Mouse (Mus musculus) thymus, adult 2 months (tissue): ENCODE measurements around the gene Slc39a2. TPM values are rescaled to one million over a fixed set of nuclear protein-coding genes. Genes with fewer than 3 reads are reported as not detected.

Experiments used
- DNase-seq: peaks from one replicate; pipeline ENCODE4 v3.0.0; 2021
- H3K27ac ChIP-seq: fragments of 200-500 bp; 2 replicates; pipeline ENCODE4 v1.5.1; 2012; ENCODE audit warnings: low read length, control low read depth; ENCODE audit not compliant: control insufficient read depth, insufficient read depth
- H3K27me3 ChIP-seq: fragments of 200-500 bp; 2 replicates; pipeline ENCODE4 v1.6.1; 2012; ENCODE audit warnings: mild to moderate bottlenecking, low read length, moderate library complexity, mixed read lengths; ENCODE audit not compliant: control insufficient read depth, insufficient read depth
- H3K36me3 ChIP-seq: fragments of 200-500 bp; 2 replicates; pipeline ENCODE4 v1.6.1; 2012; ENCODE audit warnings: mild to moderate bottlenecking, low read length, moderate library complexity; ENCODE audit not compliant: control insufficient read depth, insufficient read depth
- H3K4me1 ChIP-seq: fragments of 200-500 bp; replicated peaks from 2 replicates; pipeline ENCODE4 v1.6.1; 2012; ENCODE audit warnings: low read length; ENCODE audit not compliant: control insufficient read depth, insufficient read depth
- H3K4me3 ChIP-seq: fragments of 200-500 bp; 2 replicates; pipeline ENCODE4 v1.5.1; 2012; ENCODE audit warnings: mild to moderate bottlenecking, low read length, control low read depth, moderate library complexity; ENCODE audit not compliant: control insufficient read depth, insufficient read depth
- CTCF ChIP-seq: fragments of 200-500 bp; IDR thresholded peaks from 2 replicates; pipeline ENCODE4 v1.5.1; 2012; ENCODE audit warnings: mild to moderate bottlenecking, control low read depth, low read length, moderate library complexity, borderline replicate concordance; ENCODE audit not compliant: control insufficient read depth, poor library complexity, insufficient read depth; ENCODE audit errors: extremely low read depth
- POLR2A ChIP-seq: fragments of 200-500 bp; IDR thresholded peaks from 2 replicates; pipeline ENCODE4 v1.6.1; 2012; ENCODE audit warnings: mild to moderate bottlenecking, low read length, control low read depth, moderate library complexity; ENCODE audit not compliant: control insufficient read depth, poor library complexity, insufficient read depth; ENCODE audit errors: extremely low read depth
- WGBS: fragments of 180-500 bp; shearing (Covaris S2); methylation state at CpG from one replicate; pipeline ENCODE4 v1.1.7; 2018; 5-methylcytosine and 5-hydroxymethylcytosine counted together
- polyA plus RNA-seq: library from polyadenylated mRNA; depleted of rRNA; stranded (reverse); fragments of >200 nt; gene quantifications from 2 replicates; pipeline ENCODE4 v1.2.3, GENCODE M21; 2012

Gene Slc39a2
- polyA plus RNA-seq, 1 experiment, result 1.5 TPM

GRCm38 (mm10) chr14:51886051-51886450 lies 6.6 kb upstream of the Slc39a2 start:
- Histone ChIP-seq H3K27me3 (no peaks in the 10 kb centered on the region), H3K4me3 (no peak overlapping the region), H3K36me3 (peaks cover 24% of the 10 kb centered on the region), H3K4me1 (peaks cover 7% of the 10 kb centered on the region), H3K27ac (no peak overlapping the region)
- no peak for DNase-seq
- no peak for TF ChIP-seq CTCF
- TF ChIP-seq POLR2A, result no peak
- 90% methylated on average over 6 of the region's 6 CpGs for WGBS

- WGBS, result 96% methylated on average over 6 of the region's 6 CpGs
- TF ChIP-seq POLR2A (no peak), CTCF (no peak)
- H3K36me3 ChIP-seq, result peaks cover 35% of the 10 kb centered on the region
Measured at GRCm38 (mm10) chr14:51889833-51890232, 2.9 kb upstream of the Slc39a2 start.

GRCm38 (mm10) chr14:51893094-51893794 lies 555 bp downstream of the Slc39a2 start:
- no peak overlapping the region for H3K4me3 ChIP-seq
- TF ChIP-seq POLR2A (no peak), CTCF (no peak)
- H3K27ac ChIP-seq, result no peak overlapping the region
- no peak for DNase-seq
- WGBS, result 93% methylated on average over 10 of the region's 10 CpGs
- H3K4me1 ChIP-seq, result peaks cover 3% of the 10 kb centered on the region
- H3K27me3 ChIP-seq, result no peaks in the 10 kb centered on the region
- peaks cover 35% of the 10 kb centered on the region for H3K36me3 ChIP-seq

More at GRCm38 (mm10) chr14:51889833-51890232, 2.9 kb upstream of the Slc39a2 start:
- H3K4me1 ChIP-seq, result peaks cover 11% of the 10 kb centered on the region
- no peak for DNase-seq
- H3K27ac ChIP-seq, result no peak overlapping the region
- no peak overlapping the region for H3K4me3 ChIP-seq
- H3K27me3 ChIP-seq, result no peaks in the 10 kb centered on the region

- Histone ChIP-seq H3K4me1 (peaks cover 3% of the 10 kb centered on the region), H3K4me3 (no peak overlapping the region), H3K36me3 (peaks cover 32% of the 10 kb centered on the region), H3K27ac (no peak overlapping the region), H3K27me3 (no peaks in the 10 kb centered on the region)
- no peak for DNase-seq
- 92% methylated on average over 3 of the region's 3 CpGs for WGBS
- no peak for TF ChIP-seq POLR2A
- TF ChIP-seq CTCF, result no peak
Measured at GRCm38 (mm10) chr14:51893809-51894208, 1.1 kb downstream of the Slc39a2 start.

- Histone ChIP-seq H3K4me1 (peaks cover 3% of the 10 kb centered on the region), H3K27ac (no peak overlapping the region), H3K27me3 (no peaks in the 10 kb centered on the region), H3K36me3 (peaks cover 20% of the 10 kb centered on the region), H3K4me3 (no peak overlapping the region)
- no peak for DNase-seq
- TF ChIP-seq CTCF, result no peak
- no peak for TF ChIP-seq POLR2A
- 94% methylated on average over 14 of the region's 14 CpGs for whole genome bisulfite sequencing
Measured at GRCm38 (mm10) chr14:51895071-51895470, 2.4 kb downstream of the Slc39a2 start.

- H3K4me3 ChIP-seq, result no peak overlapping the region
- DNase-seq, result no peak
- 91% methylated on average over 6 of the region's 6 CpGs for WGBS
Measured at GRCm38 (mm10) chr14:51896019-51896418, 3.3 kb downstream of the Slc39a2 start.

GRCm38 (mm10) chr14:51896539-51897170 lies 4.0 kb downstream of the Slc39a2 start:
- Histone ChIP-seq H3K27ac (no peak overlapping the region), H3K4me3 (no peak overlapping the region), H3K27me3 (no peaks in the 10 kb centered on the region), H3K4me1 (peaks cover 3% of the 10 kb centered on the region), H3K36me3 (peaks cover 4% of the 10 kb centered on the region)
- no peak for DNase-seq
- WGBS, result 91% methylated on average over 8 of the region's 8 CpGs
- TF ChIP-seq CTCF (no peak), POLR2A (no peak)

More at GRCm38 (mm10) chr14:51896019-51896418, 3.3 kb downstream of the Slc39a2 start:
- Histone ChIP-seq H3K36me3 (peaks cover 11% of the 10 kb centered on the region), H3K27ac (no peak overlapping the region), H3K27me3 (no peaks in the 10 kb centered on the region), H3K4me1 (peaks cover 3% of the 10 kb centered on the region)
- TF ChIP-seq CTCF (no peak), POLR2A (no peak)
